Mouse (Mus musculus) midbrain, embryonic 13.5 days (tissue): ENCODE data around the gene Smim17. TPM values are rescaled to one million over a fixed set of nuclear protein-coding genes. Genes with fewer than 3 reads are reported as not detected.

Source experiments
- ATAC-seq: fragments of 200-750 bp; cut with Nextera tagmentation; 2 replicates; pipeline ENCODE4 v1.8.0; 2017; ENCODE audit warnings: mild to moderate bottlenecking, moderate TSS enrichment, moderate library complexity
- H3K27ac ChIP-seq: fragments of 300-500 bp; sonication (generic); 2 replicates; pipeline ENCODE4 v1.5.1; 2015; ENCODE audit warnings: inconsistent platforms, mild to moderate bottlenecking, moderate library complexity
- H3K27me3 ChIP-seq: fragments of 300-500 bp; sonication (generic); 2 replicates; pipeline ENCODE4 v1.6.1; 2015; ENCODE audit warnings: mild to moderate bottlenecking, inconsistent platforms
- H3K36me3 ChIP-seq: fragments of 300-500 bp; sonication (generic); 2 replicates; pipeline ENCODE4 v1.6.1; 2015; ENCODE audit warnings: mild to moderate bottlenecking, inconsistent platforms
- H3K4me1 ChIP-seq: fragments of 300-500 bp; sonication (generic); replicated peaks from 2 replicates; pipeline ENCODE4 v1.6.1; 2015; ENCODE audit warnings: inconsistent platforms
- H3K4me2 ChIP-seq: fragments of 300-500 bp; sonication (generic); replicated peaks from 2 replicates; pipeline ENCODE4 v1.6.1; 2015; ENCODE audit warnings: moderate library complexity, mild to moderate bottlenecking, inconsistent platforms
- H3K4me3 ChIP-seq: fragments of 300-500 bp; sonication (generic); replicated peaks from 2 replicates; pipeline ENCODE4 v1.5.1; 2015; ENCODE audit warnings: mild to moderate bottlenecking, inconsistent platforms
- H3K9ac ChIP-seq: fragments of 300-500 bp; sonication (generic); replicated peaks from 2 replicates; pipeline ENCODE4 v1.6.1; 2015; ENCODE audit warnings: mild to moderate bottlenecking, inconsistent platforms
- H3K9me3 ChIP-seq: fragments of 300-500 bp; sonication (generic); 2 replicates; pipeline ENCODE4 v1.6.1; 2016; ENCODE audit warnings: mild to moderate bottlenecking, inconsistent platforms
- WGBS: fragments of 180-500 bp; shearing (Covaris S2); methylation state at CpG from one replicate; pipeline ENCODE4 v1.1.7; 2015; 5-methylcytosine and 5-hydroxymethylcytosine counted together
- polyA plus RNA-seq: library from polyadenylated mRNA; unstranded; fragments of >200 nt; fragmentation: Nextera tagmentation; extraction: Ambion mirVana; gene quantifications from 2 replicates; pipeline ENCODE4 v1.2.1, GENCODE M21; 2015

The Smim17 gene
- polyA plus RNA-seq, 1 experiment from 2014 or later = 2.4 TPM

GRCm38 (mm10) chr7:6372993-6373392, 25.5 kb upstream of the Smim17 start:
- H3K4me1 ChIP-seq = no peaks in the 10 kb centered on the region
- H3K4me3 ChIP-seq = no peak overlapping the region
- peaks cover 13% of the 10 kb centered on the region for H3K36me3 ChIP-seq
- 92% methylated on average over 3 of the region's 3 CpGs for WGBS
- no peak for ATAC-seq
- H3K9me3 ChIP-seq = no peaks in the 10 kb centered on the region
- no peak overlapping the region for H3K4me2 ChIP-seq
- no peak overlapping the region for H3K9ac ChIP-seq
- no peak overlapping the region for H3K27ac ChIP-seq
- H3K27me3 ChIP-seq = no peaks in the 10 kb centered on the region

GRCm38 (mm10) chr7:6378441-6378840, 20.1 kb upstream of the Smim17 start:
- no peak for ATAC-seq
- peaks cover 18% of the 10 kb centered on the region for H3K36me3 ChIP-seq
- WGBS = 90% methylated on average over 8 of the region's 8 CpGs
- no peak overlapping the region for H3K27ac ChIP-seq
- no peak overlapping the region for H3K4me3 ChIP-seq
- H3K9ac ChIP-seq = no peak overlapping the region
- H3K9me3 ChIP-seq = no peaks in the 10 kb centered on the region
- peaks cover 9% of the 10 kb centered on the region for H3K4me1 ChIP-seq
- H3K27me3 ChIP-seq = no peaks in the 10 kb centered on the region
- H3K4me2 ChIP-seq = no peak overlapping the region

- Histone ChIP-seq H3K36me3 (peaks cover 10% of the 10 kb centered on the region), H3K4me3 (no peak overlapping the region), H3K9me3 (no peaks in the 10 kb centered on the region), H3K9ac (no peak overlapping the region), H3K4me1 (peaks cover 23% of the 10 kb centered on the region), H3K27me3 (no peaks in the 10 kb centered on the region), H3K4me2 (no peak overlapping the region), H3K27ac (no peak overlapping the region)
- ATAC-seq = no peak
- WGBS = 79% methylated on average over 2 of the region's 2 CpGs
Observed at GRCm38 (mm10) chr7:6381431-6381830, 17.1 kb upstream of the Smim17 start.

GRCm38 (mm10) chr7:6383044-6383455, 15.5 kb upstream of the Smim17 start, which contains the start of gene Zfp28:
Gene Zfp28, plus strand, starts transcription at chr7:6383295.
- Histone ChIP-seq H3K36me3 (peaks cover 24% of the 10 kb centered on the region), H3K9ac (peak within 1 kb of the TSS; percentile 77), H3K4me3 (peak within 1 kb of the TSS; percentile 65), H3K27ac (0 out of 2 replicates have a peak within 1 kb of the TSS, but pooled peaks have one; percentile 14), H3K27me3 (no peaks in the 10 kb centered on the region), H3K9me3 (no peaks in the 10 kb centered on the region), H3K4me1 (peaks cover 23% of the 10 kb centered on the region), H3K4me2 (peak within 1 kb of the TSS; percentile 71)
- WGBS = under 1% methylated on average over 28 of the region's 28 CpGs
- ATAC-seq = peak; percentile 97

GRCm38 (mm10) chr7:6384011-6384410, 14.5 kb upstream of the Smim17 start:
- peak; percentile 7; the same call in 1 of the 2 replicates for ATAC-seq
- H3K9me3 ChIP-seq = no peaks in the 10 kb centered on the region
- H3K27ac ChIP-seq = no peak overlapping the region
- peak overlapping the region; percentile 77; the same call in 1 of the 2 replicates for H3K9ac ChIP-seq
- peaks cover 23% of the 10 kb centered on the region for H3K4me1 ChIP-seq
- peak overlapping the region; percentile 65 for H3K4me3 ChIP-seq
- peak overlapping the region; percentile 71 for H3K4me2 ChIP-seq
- peaks cover 25% of the 10 kb centered on the region for H3K36me3 ChIP-seq
- H3K27me3 ChIP-seq = no peaks in the 10 kb centered on the region
- 75% methylated on average over 8 of the region's 8 CpGs for WGBS

GRCm38 (mm10) chr7:6386995-6387394, 11.5 kb upstream of the Smim17 start:
- Histone ChIP-seq H3K36me3 (peaks cover 51% of the 10 kb centered on the region), H3K27ac (no peak overlapping the region), H3K4me2 (no peak overlapping the region), H3K4me3 (no peak overlapping the region), H3K4me1 (peaks cover 23% of the 10 kb centered on the region), H3K9ac (no peak overlapping the region), H3K27me3 (no peaks in the 10 kb centered on the region), H3K9me3 (no peaks in the 10 kb centered on the region)
- no peak for ATAC-seq
- 96% methylated on average over 8 of the region's 8 CpGs for WGBS

- Histone ChIP-seq H3K4me1 (peaks cover 10% of the 10 kb centered on the region), H3K9ac (no peak overlapping the region), H3K27ac (no peak overlapping the region), H3K9me3 (no peaks in the 10 kb centered on the region), H3K36me3 (peaks cover 71% of the 10 kb centered on the region), H3K4me2 (no peak overlapping the region), H3K27me3 (no peaks in the 10 kb centered on the region), H3K4me3 (no peak overlapping the region)
- ATAC-seq = no peak
- 86% methylated on average over 5 of the region's 5 CpGs for WGBS
Observed at GRCm38 (mm10) chr7:6388971-6389370, 9.5 kb upstream of the Smim17 start.

- H3K27ac ChIP-seq = no peak overlapping the region
- no peak overlapping the region for H3K9ac ChIP-seq
- H3K27me3 ChIP-seq = no peaks in the 10 kb centered on the region
- H3K9me3 ChIP-seq = no peaks in the 10 kb centered on the region
- H3K4me2 ChIP-seq = no peak overlapping the region
- no peak for ATAC-seq
- H3K4me3 ChIP-seq = no peak overlapping the region
- 72% methylated on average over 5 of the region's 5 CpGs for WGBS
- H3K4me1 ChIP-seq = peaks cover 5% of the 10 kb centered on the region
- H3K36me3 ChIP-seq = peaks cover 75% of the 10 kb centered on the region
Observed at GRCm38 (mm10) chr7:6389449-6389848, 9.1 kb upstream of the Smim17 start.

GRCm38 (mm10) chr7:6410043-6410442, 11.5 kb downstream of the Smim17 start, which contains the start of gene Gm20715:
Gene Gm20715, plus strand, starts transcription at chr7:6410277.
- no peak within 1 kb of the TSS for H3K4me2 ChIP-seq
- no peak within 1 kb of the TSS for H3K27ac ChIP-seq
- no peaks in the 10 kb centered on the region for H3K27me3 ChIP-seq
- H3K4me3 ChIP-seq = no peak within 1 kb of the TSS
- no peak within 1 kb of the TSS for H3K9ac ChIP-seq
- peak; percentile 65 for ATAC-seq
- no peaks in the 10 kb centered on the region for H3K36me3 ChIP-seq
- WGBS = 2% methylated on average over 17 of the region's 17 CpGs
- no peaks in the 10 kb centered on the region for H3K9me3 ChIP-seq
- H3K4me1 ChIP-seq = 0 out of 2 replicates have a peak, but pooled peaks cover 5% of the 10 kb centered on the region

- H3K27ac ChIP-seq = no peak overlapping the region
- H3K4me2 ChIP-seq = peak overlapping the region; percentile 54
- H3K36me3 ChIP-seq = no peaks in the 10 kb centered on the region
- 9% methylated on average over 17 of the region's 22 CpGs for WGBS
- peak overlapping the region; percentile 54 for H3K9ac ChIP-seq
- H3K27me3 ChIP-seq = no peaks in the 10 kb centered on the region
- no peaks in the 10 kb centered on the region for H3K9me3 ChIP-seq
- ATAC-seq = peak; percentile 89
- peak overlapping the region; percentile 40 for H3K4me3 ChIP-seq
- H3K4me1 ChIP-seq = peaks cover 10% of the 10 kb centered on the region; the same call in 1 of the 2 replicates
Observed at GRCm38 (mm10) chr7:6414626-6415441, 16.3 kb downstream of the Smim17 start.

- peak; percentile 48 for ATAC-seq
- Histone ChIP-seq H3K27ac (no peak overlapping the region), H3K4me3 (peak overlapping the region; percentile 40), H3K4me2 (peak overlapping the region; percentile 54), H3K36me3 (no peaks in the 10 kb centered on the region), H3K9me3 (no peaks in the 10 kb centered on the region), H3K27me3 (no peaks in the 10 kb centered on the region), H3K9ac (peak overlapping the region; percentile 54), H3K4me1 (peaks cover 10% of the 10 kb centered on the region; the same call in 1 of the 2 replicates)
- 14% methylated on average over 8 of the region's 8 CpGs for WGBS
Observed at GRCm38 (mm10) chr7:6415442-6415787, 16.9 kb downstream of the Smim17 start.

GRCm38 (mm10) chr7:6419894-6420293, 21.4 kb downstream of the Smim17 start:
- no peak overlapping the region for H3K4me2 ChIP-seq
- H3K27ac ChIP-seq = no peak overlapping the region
- no peak overlapping the region for H3K4me3 ChIP-seq
- H3K4me1 ChIP-seq = peaks cover 6% of the 10 kb centered on the region; the same call in 1 of the 2 replicates
- 73% methylated on average over 6 of the region's 6 CpGs for WGBS
- ATAC-seq = no peak
- H3K9me3 ChIP-seq = no peaks in the 10 kb centered on the region
- no peaks in the 10 kb centered on the region for H3K36me3 ChIP-seq
- H3K9ac ChIP-seq = no peak overlapping the region
- H3K27me3 ChIP-seq = no peaks in the 10 kb centered on the region
